Mouse (Mus musculus) kidney, postnatal 0 days (tissue): ENCODE results near the gene P2ry6. TPM values are rescaled to one million over a fixed set of nuclear protein-coding genes. Genes with fewer than 3 reads are reported as not detected.
A peak's percentile ranks its signal among the peaks of the same experiment; 100 is the strongest.

ENCODE experiments used
- ATAC-seq: fragments of 200-750 bp; cut with Nextera tagmentation; replicated peaks from 2 replicates; pipeline ENCODE4 v1.8.0; 2017; ENCODE audit warnings: low read depth, moderate number of reproducible peaks, moderate TSS enrichment, moderate library complexity; ENCODE audit not compliant: low FRiP score
- DNase-seq: peaks from one replicate; pipeline ENCODE4 v3.0.0-alpha.2; 2016; ENCODE audit warnings: low spot score
- H3K27ac ChIP-seq: fragments of 300-500 bp; sonication (generic); 2 replicates; pipeline ENCODE4 v1.5.1; 2014; ENCODE audit warnings: mild to moderate bottlenecking
- H3K27me3 ChIP-seq: fragments of 300-500 bp; sonication (generic); 2 replicates; pipeline ENCODE4 v1.6.1; 2014; ENCODE audit warnings: low read length, mixed read lengths; ENCODE audit not compliant: insufficient read depth
- H3K36me3 ChIP-seq: fragments of 300-500 bp; sonication (generic); 2 replicates; pipeline ENCODE4 v1.6.1; 2014; ENCODE audit warnings: low read length, mixed read lengths; ENCODE audit not compliant: insufficient read depth
- H3K4me1 ChIP-seq: fragments of 300-500 bp; sonication (generic); replicated peaks from 2 replicates; pipeline ENCODE4 v1.6.1; 2014; ENCODE audit warnings: antibody characterized with exemption, low read length, mixed read lengths; ENCODE audit not compliant: insufficient read depth
- H3K4me2 ChIP-seq: fragments of 300-500 bp; sonication (generic); 2 replicates; pipeline ENCODE4 v1.6.1; 2014; ENCODE audit warnings: mild to moderate bottlenecking, low read length, moderate library complexity, mixed read lengths
- H3K4me3 ChIP-seq: fragments of 300-500 bp; sonication (generic); replicated peaks from 2 replicates; pipeline ENCODE4 v1.5.1; 2014; ENCODE audit warnings: low read depth, low read length
- H3K9ac ChIP-seq: fragments of 300-500 bp; sonication (generic); 2 replicates; pipeline ENCODE4 v1.6.1; 2014; ENCODE audit warnings: low read depth, low read length
- H3K9me3 ChIP-seq: fragments of 300-500 bp; sonication (generic); replicated peaks from 2 replicates; pipeline ENCODE4 v1.6.1; 2016; ENCODE audit warnings: low read length, inconsistent platforms, mixed read lengths
- CTCF ChIP-seq: IDR thresholded peaks from 2 replicates; pipeline ENCODE4 v1.5.1; 2016; ENCODE audit warnings: antibody characterized with exemption, low read depth, mild to moderate bottlenecking, moderate library complexity
- WGBS: fragments of 180-500 bp; shearing (Covaris S2); extraction: QIAGEN DNeasy Blood & Tissue Kit; methylation state at CpG from one replicate; pipeline ENCODE4 v1.1.7; 2014; 5-methylcytosine and 5-hydroxymethylcytosine counted together
- polyA plus RNA-seq: library from polyadenylated mRNA; unstranded; fragments of >200 nt; fragmentation: Nextera tagmentation; extraction: Ambion mirVana; gene quantifications from 2 replicates; pipeline ENCODE4 v1.2.1, GENCODE M21; 2015

Gene P2ry6
- polyA plus RNA-seq, 1 experiment from 2014 or later = 5.0 TPM

DNA sequence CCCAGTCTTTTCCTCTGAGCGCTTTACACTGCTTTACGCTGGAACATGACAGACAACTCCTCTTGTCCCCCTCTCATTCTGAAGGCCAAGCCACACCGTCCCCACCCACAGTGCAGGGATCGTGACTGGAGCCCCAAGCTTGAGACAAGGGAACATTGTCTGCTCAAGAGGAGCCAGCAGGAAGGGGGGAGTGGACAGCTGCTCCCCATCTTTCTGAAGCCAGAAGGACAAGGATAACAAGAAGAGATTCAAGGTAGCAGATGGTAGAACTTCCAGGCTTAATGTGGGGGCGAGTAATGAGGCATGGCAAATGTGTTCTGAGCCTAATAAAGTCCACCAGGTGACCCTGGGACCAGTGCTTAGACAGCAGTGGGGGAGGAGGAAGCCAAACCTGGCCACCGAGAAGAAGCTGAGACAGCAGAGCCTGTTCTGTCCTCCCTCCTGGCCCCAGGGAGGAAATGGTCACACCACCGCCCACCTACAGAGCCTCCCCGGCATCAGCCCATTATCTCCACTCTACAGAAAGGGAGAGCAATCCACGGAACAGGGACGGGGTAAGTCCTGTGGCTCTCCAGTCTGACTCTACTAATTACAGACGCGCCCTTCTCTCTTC lies 48.0 kb downstream of the P2ry6 start:
- Histone ChIP-seq H3K4me1 (peaks cover 79% of the 10 kb centered on the region), H3K4me3 (peak overlapping the region; percentile 75), H3K27ac (peak overlapping the region; percentile 62), H3K36me3 (peaks cover 8% of the 10 kb centered on the region; the same call in 1 of the 2 replicates), H3K9ac (peak overlapping the region; percentile 90), H3K9me3 (no peaks in the 10 kb centered on the region), H3K4me2 (peak overlapping the region; percentile 87), H3K27me3 (no peaks in the 10 kb centered on the region)
- TF ChIP-seq CTCF = no peak
- no peak for DNase-seq
- WGBS = 11% methylated on average over 12 of the region's 12 CpGs
- peak; percentile 37; the same call in 1 of the 2 replicates for ATAC-seq

DNA sequence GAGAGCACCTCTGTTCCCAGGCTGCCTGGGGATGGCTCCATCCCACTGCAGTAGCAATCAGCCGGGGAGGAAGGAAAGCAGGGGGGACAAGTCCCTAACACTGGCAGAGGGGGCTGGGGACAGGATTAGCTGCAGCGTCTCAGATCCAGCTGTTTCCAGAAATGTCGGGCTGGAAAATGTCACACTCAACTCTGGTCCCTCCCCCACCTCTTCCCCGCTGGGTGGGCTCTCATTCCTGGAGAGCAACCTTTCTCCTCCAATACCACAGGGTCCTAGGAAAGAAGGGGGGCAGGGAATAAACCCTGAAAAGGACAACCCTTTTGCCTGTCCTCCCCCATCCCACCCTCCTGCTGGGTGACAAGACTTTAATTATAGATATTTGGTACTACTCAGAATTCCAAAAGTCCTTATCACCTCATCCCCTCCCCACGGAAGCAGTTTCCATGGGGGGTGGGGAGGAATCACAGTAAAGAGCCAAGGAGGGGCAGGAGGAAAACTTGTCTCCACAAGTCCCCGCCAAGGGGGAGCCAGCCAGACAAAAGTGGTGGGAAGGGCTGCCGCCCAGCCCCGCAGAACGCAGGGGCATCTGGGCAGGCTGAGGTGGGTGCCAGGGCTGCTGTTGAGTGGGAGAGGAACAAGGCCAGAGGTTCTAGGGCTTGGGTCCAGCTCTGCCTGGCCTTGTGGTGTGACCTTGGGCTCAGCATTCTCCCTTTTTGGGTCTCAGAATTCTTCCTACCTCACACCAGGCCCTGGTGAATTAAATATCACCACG lies 49.6 kb downstream of the P2ry6 start:
- no peak for ATAC-seq

DNA sequence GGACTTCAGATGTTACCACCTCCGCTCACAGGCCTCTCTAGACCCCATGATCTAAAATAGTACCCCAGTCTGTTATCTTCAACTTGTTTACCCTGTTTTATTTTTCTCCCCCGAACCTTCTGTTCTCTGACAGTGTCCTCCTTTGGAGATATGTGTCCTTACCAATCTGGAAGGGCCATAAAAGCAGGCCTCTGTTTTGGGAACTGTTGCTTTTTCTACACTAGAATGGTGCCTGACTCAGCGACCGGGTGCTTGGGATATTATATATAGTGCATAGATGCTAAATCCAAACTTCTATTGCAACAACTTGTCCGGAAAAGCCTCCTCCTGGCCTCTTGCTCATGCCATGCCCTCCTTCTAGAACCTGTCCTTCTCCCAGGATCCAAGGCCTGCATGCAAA lies 50.2 kb downstream of the P2ry6 start:
- Histone ChIP-seq H3K9me3 (no peaks in the 10 kb centered on the region), H3K4me2 (peak overlapping the region; percentile 87), H3K4me1 (peaks cover 83% of the 10 kb centered on the region), H3K27ac (no peak overlapping the region), H3K36me3 (peaks cover 8% of the 10 kb centered on the region; the same call in 1 of the 2 replicates), H3K27me3 (no peaks in the 10 kb centered on the region), H3K4me3 (peak overlapping the region; percentile 16), H3K9ac (0 out of 2 replicates have a peak overlapping the region, but pooled peaks have one; percentile 31)
- no peak for ATAC-seq
- no peak for TF ChIP-seq CTCF
- WGBS = 75% methylated on average over 5 of the region's 5 CpGs
- DNase-seq = no peak

More for the DNA sequence above, 49.6 kb downstream of the P2ry6 start:
- no peak for DNase-seq
- peaks cover 83% of the 10 kb centered on the region for H3K4me1 ChIP-seq
- H3K9me3 ChIP-seq = no peaks in the 10 kb centered on the region
- no peaks in the 10 kb centered on the region for H3K27me3 ChIP-seq
- WGBS = 25% methylated on average over 10 of the region's 10 CpGs
- no peak for TF ChIP-seq CTCF
- H3K4me2 ChIP-seq = peak overlapping the region; percentile 87
- H3K9ac ChIP-seq = peak overlapping the region; percentile 42; the same call in 1 of the 2 replicates
- peak overlapping the region; percentile 16 for H3K4me3 ChIP-seq
- 0 out of 2 replicates have a peak overlapping the region, but pooled peaks have one; percentile 31 for H3K27ac ChIP-seq
- H3K36me3 ChIP-seq = peaks cover 8% of the 10 kb centered on the region; the same call in 1 of the 2 replicates

DNA sequence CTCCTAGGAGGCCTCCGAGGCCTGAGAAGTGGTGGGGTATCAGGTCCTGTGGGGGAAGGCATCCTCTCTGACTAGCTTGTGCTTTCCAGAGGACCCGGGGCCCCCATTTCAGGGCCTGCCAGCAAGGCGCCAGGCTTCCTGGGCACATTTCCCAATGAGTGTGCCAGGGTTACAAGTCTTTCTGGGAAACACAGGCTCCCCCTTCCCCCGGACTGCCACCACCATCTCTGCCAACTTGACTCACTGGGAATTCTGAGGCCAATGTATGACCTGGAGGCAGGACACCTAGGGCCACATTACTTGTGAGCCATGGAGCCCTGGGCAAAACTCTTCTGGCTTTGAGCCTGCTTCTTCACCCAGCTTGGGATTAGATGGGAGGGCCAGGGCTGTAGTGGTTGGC lies 51.5 kb downstream of the P2ry6 start:
- ATAC-seq (no peak), DNase-seq (no peak)
- Histone ChIP-seq H3K4me2 (no peak overlapping the region), H3K27ac (no peak overlapping the region), H3K36me3 (0 out of 2 replicates have a peak, but pooled peaks cover 5% of the 10 kb centered on the region), H3K9me3 (no peaks in the 10 kb centered on the region), H3K4me3 (no peak overlapping the region), H3K4me1 (peaks cover 83% of the 10 kb centered on the region), H3K9ac (no peak overlapping the region), H3K27me3 (no peaks in the 10 kb centered on the region)
- no peak for TF ChIP-seq CTCF
- WGBS = 84% methylated on average over 4 of the region's 4 CpGs

DNA sequence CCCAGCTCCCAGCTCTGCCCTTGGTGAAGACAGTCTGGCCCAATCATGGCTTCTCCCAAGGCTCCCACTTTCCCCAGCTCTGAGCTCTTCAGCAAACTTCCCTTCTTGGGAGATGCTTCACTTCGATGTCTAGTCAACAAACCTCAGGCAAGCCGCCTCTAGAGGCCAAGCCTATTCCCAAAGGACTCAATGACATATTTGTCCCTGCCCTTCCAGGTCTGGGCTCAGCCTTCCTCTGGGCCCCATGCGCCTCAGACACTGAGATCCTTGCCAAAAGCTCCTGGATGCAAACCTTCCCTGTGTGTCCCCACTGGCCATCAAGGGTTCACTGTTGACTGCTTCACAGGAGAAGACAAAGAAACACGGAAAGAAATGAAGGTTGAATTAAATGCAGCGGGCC lies 53.2 kb downstream of the P2ry6 start:
- peaks cover 83% of the 10 kb centered on the region for H3K4me1 ChIP-seq
- ATAC-seq (no peak), DNase-seq (no peak)
- H3K4me2 ChIP-seq = no peak overlapping the region
- H3K9me3 ChIP-seq = no peaks in the 10 kb centered on the region
- peaks cover 13% of the 10 kb centered on the region; the same call in 1 of the 2 replicates for H3K36me3 ChIP-seq
- no peaks in the 10 kb centered on the region for H3K27me3 ChIP-seq
- 0 out of 2 replicates have a peak overlapping the region, but pooled peaks have one; percentile 86 for H3K27ac ChIP-seq
- no peak for TF ChIP-seq CTCF
- 83% methylated on average over 5 of the region's 5 CpGs for WGBS
- no peak overlapping the region for H3K9ac ChIP-seq
- no peak overlapping the region for H3K4me3 ChIP-seq

DNA sequence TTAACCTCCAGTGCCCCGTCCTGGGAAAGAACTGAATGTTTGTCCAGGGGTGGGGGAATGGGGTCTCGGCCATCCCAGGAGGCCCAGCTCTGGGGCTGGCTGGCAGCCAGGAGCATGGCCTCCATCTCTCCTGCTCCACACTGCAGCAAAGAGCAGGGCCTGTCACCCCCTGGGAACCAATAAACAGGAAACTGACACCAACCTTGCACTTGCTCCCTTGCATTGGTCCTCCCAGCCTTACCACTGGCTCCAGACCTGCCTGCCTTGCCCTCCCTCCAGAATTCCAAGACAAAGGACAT lies 54.7 kb downstream of the P2ry6 start:
- peak overlapping the region; percentile 29; the same call in 1 of the 2 replicates for H3K4me2 ChIP-seq
- DNase-seq (peak; percentile 75), ATAC-seq (peak; percentile 37; the same call in 1 of the 2 replicates)
- no peak overlapping the region for H3K4me3 ChIP-seq
- H3K27me3 ChIP-seq = no peaks in the 10 kb centered on the region
- no peak for TF ChIP-seq CTCF
- H3K9ac ChIP-seq = 0 out of 2 replicates have a peak overlapping the region, but pooled peaks have one; percentile 3
- peaks cover 17% of the 10 kb centered on the region for H3K36me3 ChIP-seq
- no peaks in the 10 kb centered on the region for H3K9me3 ChIP-seq
- peaks cover 77% of the 10 kb centered on the region for H3K4me1 ChIP-seq
- peak overlapping the region; percentile 86 for H3K27ac ChIP-seq
- WGBS = 11% methylated on average over 2 of the region's 2 CpGs
